Mouse (Mus musculus): ENCODE results near the gene Zfr2. TPM values are rescaled to one million over a fixed set of nuclear protein-coding genes. Genes with fewer than 3 reads are reported as not detected.

The Zfr2 gene
- 2.6 to 7.2 TPM (median 4.5 TPM) in 4 replicates for total RNA-seq (2023; ENCODE audit: inconsistent age)

GRCm38 (mm10) chr10:81232580-81233225 is at the start of gene Zfr2:
Zfr2 (plus strand) TSS chr10:81233155.

GRCm38 (mm10) chr10:81183805-81184204 is 49.1 kb upstream of the Zfr2 start, which contains the start of gene 4930442H23Rik:
4930442H23Rik (minus strand) TSS chr10:81183849.

GRCm38 (mm10) chr10:81201807-81202758 is 30.9 kb upstream of the Zfr2 start, which contains the start of gene Nmrk2:
Nmrk2 (minus strand) TSS chr10:81202051.

GRCm38 (mm10) chr10:81230438-81231332 is 2.3 kb upstream of the Zfr2 start, which contains the start of gene Atcay:
Atcay (minus strand) TSS chr10:81230833.

GRCm38 (mm10) chr10:81252424-81253419 is 19.8 kb downstream of the Zfr2 start, which contains the start of gene Matk:
Matk (plus strand) TSS chr10:81252935.

GRCm38 (mm10) chr10:81266211-81267105 is 33.5 kb downstream of the Zfr2 start, which contains the start of the genes Mrpl54 and Apba3:
Mrpl54 (minus strand) TSS chr10:81266934.
Apba3 (plus strand) TSS chr10:81266960.

GRCm38 (mm10) chr10:81291511-81292104 is 58.7 kb downstream of the Zfr2 start, which contains the start of gene Tjp3:
Tjp3 (minus strand) TSS chr10:81291581.

GRCm38 (mm10) chr10:81292554-81293333 is 59.8 kb downstream of the Zfr2 start, which contains the start of gene Pip5k1c:
Pip5k1c (plus strand) TSS chr10:81292963.

Other genes starting within 250 kb of the Zfr2 start
- gene Gng7, start 218.2 kb upstream of the Zfr2 start, total RNA-seq (2023; ENCODE audit: inconsistent age) = 0.19 to 0.39 TPM (median 0.22 TPM) in 3 of 4 replicates, not detected in the other
- not detected in 4 replicates for gene Diras1, start 207.5 kb upstream of the Zfr2 start, total RNA-seq (2023; ENCODE audit: inconsistent age)
- gene Slc39a3, start 195.7 kb upstream of the Zfr2 start, total RNA-seq (2023; ENCODE audit: inconsistent age) = 10.1 to 13.0 TPM (median 12.5 TPM) in 4 replicates
- gene Sgta, start 173.0 kb upstream of the Zfr2 start, total RNA-seq (2023; ENCODE audit: inconsistent age) = 62.6 to 68.2 TPM (median 64.7 TPM) in 4 replicates
- 17.0 to 20.3 TPM (median 17.5 TPM) in 4 replicates for gene Thop1, start 163.1 kb upstream of the Zfr2 start, total RNA-seq (2023; ENCODE audit: inconsistent age)
- not detected in 4 replicates for gene Creb3l3, start 134.3 kb upstream of the Zfr2 start, total RNA-seq (2023; ENCODE audit: inconsistent age)
- 129 to 154 TPM (median 146 TPM) in 4 replicates for gene Map2k2, start 127.2 kb upstream of the Zfr2 start, total RNA-seq (2023; ENCODE audit: inconsistent age)
- 96.3 to 108 TPM (median 102 TPM) in 4 replicates for gene Zbtb7a, start 97.9 kb upstream of the Zfr2 start, total RNA-seq (2023; ENCODE audit: inconsistent age)
- 56.6 to 67.0 TPM (median 64.0 TPM) in 4 replicates for gene Pias4, start 65.2 kb upstream of the Zfr2 start, total RNA-seq (2023; ENCODE audit: inconsistent age)
- 2,010 to 2,056 TPM (median 2,036 TPM) in 4 replicates for gene Eef2, start 56.5 kb upstream of the Zfr2 start, total RNA-seq (2023; ENCODE audit: inconsistent age)
- 75.8 to 91.0 TPM (median 85.2 TPM) in 4 replicates for gene Dapk3, start 50.1 kb upstream of the Zfr2 start, total RNA-seq (2023; ENCODE audit: inconsistent age)
- not detected in 4 replicates for gene 4930442H23Rik, start 49.3 kb upstream of the Zfr2 start, total RNA-seq (2023; ENCODE audit: inconsistent age)
- gene Nmrk2, start 31.1 kb upstream of the Zfr2 start, total RNA-seq (2023; ENCODE audit: inconsistent age) = not detected in 4 replicates
- not detected in 4 replicates for gene Atcay, start 2.3 kb upstream of the Zfr2 start, total RNA-seq (2023; ENCODE audit: inconsistent age)
- 22.2 to 31.3 TPM (median 26.5 TPM) in 4 replicates for gene Matk, start 19.8 kb downstream of the Zfr2 start, total RNA-seq (2023; ENCODE audit: inconsistent age)
- 128 to 138 TPM (median 136 TPM) in 4 replicates for gene Mrpl54, start 33.8 kb downstream of the Zfr2 start, total RNA-seq (2023; ENCODE audit: inconsistent age)
- gene Apba3, start 33.8 kb downstream of the Zfr2 start, total RNA-seq (2023; ENCODE audit: inconsistent age) = 41.2 to 44.0 TPM (median 42.6 TPM) in 4 replicates
- gene Tjp3, start 58.4 kb downstream of the Zfr2 start, total RNA-seq (2023; ENCODE audit: inconsistent age) = 12.7 to 18.0 TPM (median 17.5 TPM) in 4 replicates
- gene Pip5k1c, start 59.8 kb downstream of the Zfr2 start, total RNA-seq (2023; ENCODE audit: inconsistent age) = 150 to 166 TPM (median 155 TPM) in 4 replicates
- 45.1 to 49.2 TPM (median 46.9 TPM) in 4 replicates for gene Cactin, start 87.9 kb downstream of the Zfr2 start, total RNA-seq (2023; ENCODE audit: inconsistent age)
- gene Tbxa2r, start 95.6 kb downstream of the Zfr2 start, total RNA-seq (2023; ENCODE audit: inconsistent age) = 3.0 to 4.6 TPM (median 3.8 TPM) in 4 replicates
- 0.42 to 1.0 TPM (median 0.82 TPM) in 4 replicates for gene Gipc3, start 110.1 kb downstream of the Zfr2 start, total RNA-seq (2023; ENCODE audit: inconsistent age)
- gene Hmg20b, start 117.3 kb downstream of the Zfr2 start, total RNA-seq (2023; ENCODE audit: inconsistent age) = 64.5 to 77.9 TPM (median 72.9 TPM) in 4 replicates
- gene Mfsd12, start 124.3 kb downstream of the Zfr2 start, total RNA-seq (2023; ENCODE audit: inconsistent age) = 9.2 to 15.5 TPM (median 12.6 TPM) in 4 replicates
- 5.8 to 7.9 TPM (median 7.7 TPM) in 4 replicates for gene 4930404N11Rik, start 132.7 kb downstream of the Zfr2 start, total RNA-seq (2023; ENCODE audit: inconsistent age)
- gene Fzr1, start 145.4 kb downstream of the Zfr2 start, total RNA-seq (2023; ENCODE audit: inconsistent age) = 38.8 to 48.3 TPM (median 46.2 TPM) in 4 replicates
- 33.2 to 44.7 TPM (median 38.4 TPM) in 4 replicates for gene Dohh, start 151.3 kb downstream of the Zfr2 start, total RNA-seq (2023; ENCODE audit: inconsistent age)
- 1.4 to 2.8 TPM (median 1.9 TPM) in 4 replicates for gene Gm48551, start 151.3 kb downstream of the Zfr2 start, total RNA-seq (2023; ENCODE audit: inconsistent age)
- 1.8 to 11.0 TPM (median 4.5 TPM) in 4 replicates for gene Gm48552, start 155.8 kb downstream of the Zfr2 start, total RNA-seq (2023; ENCODE audit: inconsistent age)
- 4.3 to 7.4 TPM (median 6.4 TPM) in 4 replicates for gene Smim24, start 159.9 kb downstream of the Zfr2 start, total RNA-seq (2023; ENCODE audit: inconsistent age)
- 15.2 to 21.2 TPM (median 16.2 TPM) in 4 replicates for gene Nfic, start 222.5 kb downstream of the Zfr2 start, total RNA-seq (2023; ENCODE audit: inconsistent age)
- 0.13 TPM in 1 of 4 replicates, not detected in the others for gene Celf5, start 249.6 kb downstream of the Zfr2 start, total RNA-seq (2023; ENCODE audit: inconsistent age)

Measured in B cell, adult (primary cell).